Mouse (Mus musculus): ENCODE measurements around the gene Spata16. TPM values are rescaled to one million over a fixed set of nuclear protein-coding genes. Genes with fewer than 3 reads are reported as not detected.

Spata16 gene
- polyA plus RNA-seq, 1 experiment from 2014 or later = not detected

DNA sequence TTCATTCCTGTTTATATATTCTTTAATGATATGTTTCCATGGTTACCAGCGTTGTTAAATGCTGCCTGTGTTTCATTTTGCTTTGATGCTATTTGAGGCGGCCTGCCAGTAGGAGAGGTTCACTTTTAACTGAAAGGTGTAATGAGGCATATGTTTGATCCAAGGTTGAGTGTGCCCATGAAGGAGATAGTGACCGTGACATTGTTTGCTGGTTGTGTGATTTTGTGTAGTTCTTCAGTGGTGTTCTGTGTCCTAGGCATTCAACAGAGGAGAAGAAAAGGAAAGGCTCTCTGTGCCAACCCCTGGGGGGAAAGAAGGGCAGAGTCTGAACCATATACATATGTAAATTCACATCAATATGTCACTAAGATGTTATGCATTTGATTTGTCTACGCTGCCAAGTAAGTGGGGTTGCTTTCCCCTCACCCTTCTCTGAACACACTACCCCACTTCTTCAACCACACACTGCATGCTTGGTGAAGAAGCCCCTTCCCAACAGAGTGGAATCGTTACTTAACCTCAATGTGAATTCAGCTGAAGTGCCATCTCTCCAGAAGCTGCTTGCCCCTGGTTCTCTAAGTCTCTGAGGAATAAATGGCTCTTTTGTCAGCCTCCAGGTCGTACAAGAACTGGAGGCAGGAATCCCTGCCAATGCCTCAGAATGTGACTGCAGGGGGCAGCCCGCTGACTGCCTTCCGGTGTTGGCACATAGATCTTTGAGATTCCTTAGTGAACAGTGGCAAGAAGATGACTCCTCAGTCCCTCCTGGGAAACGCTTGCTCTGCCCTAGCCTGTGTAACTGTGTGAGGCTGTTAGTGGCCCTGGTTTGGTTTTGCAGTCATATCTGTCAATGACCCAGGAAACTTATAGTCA lies 213.5 kb downstream of the Spata16 start:
- WGBS = 63% methylated on average over 9 of the region's 9 CpGs
- H3K36me3 ChIP-seq (ENCODE audit: control insufficient read depth, insufficient read depth, low read length) = no peaks in the 10 kb centered on the region
- H3K27ac ChIP-seq (ENCODE audit: low read length) = no peak overlapping the region
- no peak overlapping the region for H3K9ac ChIP-seq (ENCODE audit: low read depth, low read length)
- H3K4me3 ChIP-seq (ENCODE audit: low read length) = no peak overlapping the region
- no peaks in the 10 kb centered on the region for H3K4me1 ChIP-seq (ENCODE audit: control insufficient read depth, insufficient read depth, low read length)
- no peak overlapping the region for H3K4me2 ChIP-seq (ENCODE audit: low read depth, low read length)
- no peaks in the 10 kb centered on the region for H3K27me3 ChIP-seq (replicated peaks; ENCODE audit: control insufficient read depth, insufficient read depth, low read length)
- no peak for ATAC-seq
- H3K9me3 ChIP-seq (ENCODE audit: control insufficient read depth, low read length) = no peaks in the 10 kb centered on the region

GRCm38 (mm10) chr3:26853557-26853956 lies 216.1 kb downstream of the Spata16 start:
- Histone ChIP-seq H3K4me1 (ENCODE audit: control insufficient read depth, insufficient read depth, low read length) (no peaks in the 10 kb centered on the region), H3K4me3 (ENCODE audit: low read length) (no peak overlapping the region), H3K9me3 (ENCODE audit: control insufficient read depth, low read length) (no peaks in the 10 kb centered on the region), H3K4me2 (ENCODE audit: low read depth, low read length) (no peak overlapping the region), H3K9ac (ENCODE audit: low read depth, low read length) (no peak overlapping the region), H3K27ac (ENCODE audit: low read length) (no peak overlapping the region), H3K36me3 (ENCODE audit: control insufficient read depth, insufficient read depth, low read length) (no peaks in the 10 kb centered on the region), H3K27me3 (replicated peaks; ENCODE audit: control insufficient read depth, insufficient read depth, low read length) (no peaks in the 10 kb centered on the region)
- WGBS = 78% methylated on average over 5 of the region's 5 CpGs
- no peak for ATAC-seq

GRCm38 (mm10) chr3:26874706-26875105 lies 237.3 kb downstream of the Spata16 start:
- Histone ChIP-seq H3K4me2 (ENCODE audit: low read depth, low read length) (no peak overlapping the region), H3K9me3 (ENCODE audit: control insufficient read depth, low read length) (no peaks in the 10 kb centered on the region), H3K27me3 (replicated peaks; ENCODE audit: control insufficient read depth, insufficient read depth, low read length) (no peaks in the 10 kb centered on the region), H3K4me1 (ENCODE audit: control insufficient read depth, insufficient read depth, low read length) (no peaks in the 10 kb centered on the region), H3K27ac (ENCODE audit: low read length) (no peak overlapping the region), H3K9ac (ENCODE audit: low read depth, low read length) (no peak overlapping the region), H3K4me3 (ENCODE audit: low read length) (no peak overlapping the region), H3K36me3 (ENCODE audit: control insufficient read depth, insufficient read depth, low read length) (no peaks in the 10 kb centered on the region)
- 75% methylated on average over 2 of the region's 2 CpGs for WGBS
- ATAC-seq = no peak

DNA sequence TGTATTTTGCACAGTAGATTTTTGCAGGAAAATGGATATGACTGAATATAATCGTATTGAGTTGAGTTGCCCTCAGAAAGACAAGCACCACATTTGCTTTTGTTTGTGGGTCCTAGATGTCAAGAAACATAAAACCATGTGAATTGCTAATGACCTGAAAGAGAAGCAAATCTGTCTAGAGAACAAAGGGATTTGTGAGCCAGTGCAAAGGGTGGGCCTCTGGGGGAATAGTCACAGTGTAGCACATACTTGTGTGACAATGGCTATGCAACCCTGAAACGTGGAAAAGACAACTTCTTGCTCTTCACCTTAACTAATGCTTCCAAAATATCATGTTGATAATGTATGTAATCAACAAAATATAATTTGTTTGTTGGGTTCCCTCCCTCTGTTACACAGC lies 239.9 kb downstream of the Spata16 start:
- Histone ChIP-seq H3K4me2 (ENCODE audit: low read depth, low read length) (no peak overlapping the region), H3K27me3 (replicated peaks; ENCODE audit: control insufficient read depth, insufficient read depth, low read length) (no peaks in the 10 kb centered on the region), H3K4me3 (ENCODE audit: low read length) (no peak overlapping the region), H3K9ac (ENCODE audit: low read depth, low read length) (no peak overlapping the region), H3K4me1 (ENCODE audit: control insufficient read depth, insufficient read depth, low read length) (no peaks in the 10 kb centered on the region), H3K36me3 (ENCODE audit: control insufficient read depth, insufficient read depth, low read length) (no peaks in the 10 kb centered on the region), H3K9me3 (ENCODE audit: control insufficient read depth, low read length) (no peaks in the 10 kb centered on the region), H3K27ac (ENCODE audit: low read length) (no peak overlapping the region)
- no peak for ATAC-seq
- 71% methylated on average over 2 of the region's 2 CpGs for WGBS

DNA sequence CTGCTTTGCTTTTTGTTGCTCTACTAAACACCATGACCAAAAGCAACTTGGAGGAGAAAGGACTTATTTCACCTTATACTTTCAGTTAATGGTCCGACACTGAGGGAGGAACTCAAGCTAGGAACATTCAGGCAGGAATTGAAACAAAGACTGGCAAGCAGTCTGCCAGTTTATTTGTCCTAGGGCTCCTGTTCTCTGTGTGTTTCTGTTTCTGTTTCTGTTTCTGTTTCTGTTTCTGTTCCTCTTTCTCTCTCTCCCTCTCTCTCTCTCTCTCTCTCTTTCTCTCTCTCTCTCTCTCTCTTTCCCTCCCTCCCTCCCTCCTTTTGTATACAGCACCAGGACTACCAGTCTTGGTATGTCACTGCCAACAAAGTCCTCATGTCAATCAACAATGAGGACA lies 279.2 kb downstream of the Spata16 start:
- H3K27ac ChIP-seq (ENCODE audit: low read length) = no peak overlapping the region
- ATAC-seq = no peak
- no peaks in the 10 kb centered on the region for H3K36me3 ChIP-seq (ENCODE audit: control insufficient read depth, insufficient read depth, low read length)
- H3K9me3 ChIP-seq (ENCODE audit: control insufficient read depth, low read length) = no peaks in the 10 kb centered on the region
- no peaks in the 10 kb centered on the region for H3K4me1 ChIP-seq (ENCODE audit: control insufficient read depth, insufficient read depth, low read length)
- H3K4me3 ChIP-seq (ENCODE audit: low read length) = no peak overlapping the region
- 81% methylated on average over 1 of the region's 1 CpGs for WGBS
- H3K9ac ChIP-seq (ENCODE audit: low read depth, low read length) = no peak overlapping the region
- H3K4me2 ChIP-seq (ENCODE audit: low read depth, low read length) = no peak overlapping the region
- H3K27me3 ChIP-seq (replicated peaks; ENCODE audit: control insufficient read depth, insufficient read depth, low read length) = no peaks in the 10 kb centered on the region

- H3K4me1 ChIP-seq (ENCODE audit: control insufficient read depth, insufficient read depth, low read length) = no peaks in the 10 kb centered on the region
- no peak overlapping the region for H3K27ac ChIP-seq (ENCODE audit: low read length)
- H3K9ac ChIP-seq (ENCODE audit: low read depth, low read length) = no peak overlapping the region
- H3K9me3 ChIP-seq (ENCODE audit: control insufficient read depth, low read length) = no peaks in the 10 kb centered on the region
- no peaks in the 10 kb centered on the region for H3K27me3 ChIP-seq (replicated peaks; ENCODE audit: control insufficient read depth, insufficient read depth, low read length)
- ATAC-seq = no peak
- H3K36me3 ChIP-seq (ENCODE audit: control insufficient read depth, insufficient read depth, low read length) = no peaks in the 10 kb centered on the region
- 52% methylated on average over 7 of the region's 7 CpGs for WGBS
- H3K4me2 ChIP-seq (ENCODE audit: low read depth, low read length) = no peak overlapping the region
- H3K4me3 ChIP-seq (ENCODE audit: low read length) = no peak overlapping the region
These were observed 283.6 kb downstream of the Spata16 start for GRCm38 (mm10) chr3:26920986-26921385.

GRCm38 (mm10) chr3:26921576-26921975 lies 284.2 kb downstream of the Spata16 start:
- Histone ChIP-seq H3K27ac (ENCODE audit: low read length) (no peak overlapping the region), H3K4me2 (ENCODE audit: low read depth, low read length) (no peak overlapping the region), H3K4me1 (ENCODE audit: control insufficient read depth, insufficient read depth, low read length) (no peaks in the 10 kb centered on the region), H3K9ac (ENCODE audit: low read depth, low read length) (no peak overlapping the region), H3K9me3 (ENCODE audit: control insufficient read depth, low read length) (no peaks in the 10 kb centered on the region), H3K27me3 (replicated peaks; ENCODE audit: control insufficient read depth, insufficient read depth, low read length) (no peaks in the 10 kb centered on the region), H3K36me3 (ENCODE audit: control insufficient read depth, insufficient read depth, low read length) (no peaks in the 10 kb centered on the region), H3K4me3 (ENCODE audit: low read length) (no peak overlapping the region)
- ATAC-seq = no peak
- 85% methylated on average over 2 of the region's 2 CpGs for whole genome bisulfite sequencing

- H3K9ac ChIP-seq (ENCODE audit: low read depth, low read length) = no peak overlapping the region
- ATAC-seq = no peak
- H3K4me3 ChIP-seq (ENCODE audit: low read length) = no peak overlapping the region
- 72% methylated on average over 5 of the region's 5 CpGs for WGBS
- H3K9me3 ChIP-seq (ENCODE audit: control insufficient read depth, low read length) = no peaks in the 10 kb centered on the region
- no peak overlapping the region for H3K27ac ChIP-seq (ENCODE audit: low read length)
- no peaks in the 10 kb centered on the region for H3K27me3 ChIP-seq (replicated peaks; ENCODE audit: control insufficient read depth, insufficient read depth, low read length)
- H3K4me1 ChIP-seq (ENCODE audit: control insufficient read depth, insufficient read depth, low read length) = no peaks in the 10 kb centered on the region
- no peak overlapping the region for H3K4me2 ChIP-seq (ENCODE audit: low read depth, low read length)
- H3K36me3 ChIP-seq (ENCODE audit: control insufficient read depth, insufficient read depth, low read length) = no peaks in the 10 kb centered on the region
These were observed 286.0 kb downstream of the Spata16 start for GRCm38 (mm10) chr3:26923391-26923790.

DNA sequence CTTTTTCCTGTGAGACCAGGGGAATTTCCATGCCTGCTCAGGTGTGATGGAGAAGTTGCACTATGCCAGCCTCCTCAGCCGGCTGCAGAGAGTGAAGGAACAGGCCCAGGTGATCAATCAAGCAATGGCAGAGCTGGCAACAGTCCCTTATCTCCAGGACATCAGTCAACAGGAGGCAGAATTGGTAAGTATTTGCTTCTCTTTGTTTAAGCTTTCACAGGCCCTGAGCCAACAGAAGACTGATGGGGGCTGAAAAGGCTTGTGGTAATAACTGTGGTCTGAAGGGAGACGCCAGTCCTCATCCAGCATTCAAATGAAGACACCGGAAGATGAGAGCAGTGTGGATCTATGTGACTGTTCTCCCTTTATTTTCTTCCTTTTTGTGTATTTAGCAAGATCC lies 286.8 kb downstream of the Spata16 start:
- 18% methylated on average over 3 of the region's 3 CpGs for WGBS
- Histone ChIP-seq H3K9me3 (ENCODE audit: control insufficient read depth, low read length) (no peaks in the 10 kb centered on the region), H3K9ac (ENCODE audit: low read depth, low read length) (no peak overlapping the region), H3K4me2 (ENCODE audit: low read depth, low read length) (no peak overlapping the region), H3K36me3 (ENCODE audit: control insufficient read depth, insufficient read depth, low read length) (no peaks in the 10 kb centered on the region), H3K27me3 (replicated peaks; ENCODE audit: control insufficient read depth, insufficient read depth, low read length) (no peaks in the 10 kb centered on the region), H3K4me3 (ENCODE audit: low read length) (no peak overlapping the region), H3K27ac (ENCODE audit: low read length) (no peak overlapping the region), H3K4me1 (ENCODE audit: control insufficient read depth, insufficient read depth, low read length) (no peaks in the 10 kb centered on the region)
- no peak for ATAC-seq

DNA sequence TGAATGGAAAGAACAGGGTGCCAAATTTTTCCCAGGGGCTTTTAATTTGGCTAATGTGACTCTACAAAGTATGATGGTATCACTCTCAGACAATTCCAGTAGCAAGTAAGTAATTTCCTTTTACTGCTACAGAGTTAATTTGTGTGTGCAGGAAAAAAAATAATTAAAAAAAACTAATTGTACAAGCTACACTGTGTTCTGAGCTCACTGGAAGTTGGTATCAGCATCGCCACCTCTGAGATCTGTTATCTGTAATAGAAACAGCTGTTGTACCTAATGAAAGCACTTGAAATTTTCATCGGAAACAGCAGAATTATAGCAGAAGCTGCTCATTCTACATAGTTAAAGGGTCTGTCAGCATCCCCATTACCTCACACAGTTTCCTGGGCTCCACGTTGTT lies 295.7 kb downstream of the Spata16 start:
- H3K4me1 ChIP-seq (ENCODE audit: control insufficient read depth, insufficient read depth, low read length) = no peaks in the 10 kb centered on the region
- H3K4me2 ChIP-seq (ENCODE audit: low read depth, low read length) = no peak overlapping the region
- no peaks in the 10 kb centered on the region for H3K9me3 ChIP-seq (ENCODE audit: control insufficient read depth, low read length)
- H3K36me3 ChIP-seq (ENCODE audit: control insufficient read depth, insufficient read depth, low read length) = no peaks in the 10 kb centered on the region
- ATAC-seq = no peak
- no peak overlapping the region for H3K27ac ChIP-seq (ENCODE audit: low read length)
- no peak overlapping the region for H3K9ac ChIP-seq (ENCODE audit: low read depth, low read length)
- H3K27me3 ChIP-seq (replicated peaks; ENCODE audit: control insufficient read depth, insufficient read depth, low read length) = no peaks in the 10 kb centered on the region
- 84% methylated on average over 3 of the region's 3 CpGs for WGBS
- no peak overlapping the region for H3K4me3 ChIP-seq (ENCODE audit: low read length)
